Mouse (Mus musculus): ENCODE measurements around the gene Zar1l.

- no peak for TF ChIP-seq CTCF (conservative IDR thresholded peaks at IDR 0.05; ENCODE audit: insufficient read depth, insufficient read length, low read depth, low read length)
- TF ChIP-seq POLR2A (IDR thresholded peaks at IDR 0.05; ENCODE audit: low read depth, low read length) = no peak
These were observed 41.6 kb upstream of the Zar1l start for GRCm38 (mm10) chr5:150559519-150560103.

Measured in kidney, adult 2 months (tissue).